Comparison of ENCODE assay signal across 11 mouse cellular contexts in the genomic region with DNA sequence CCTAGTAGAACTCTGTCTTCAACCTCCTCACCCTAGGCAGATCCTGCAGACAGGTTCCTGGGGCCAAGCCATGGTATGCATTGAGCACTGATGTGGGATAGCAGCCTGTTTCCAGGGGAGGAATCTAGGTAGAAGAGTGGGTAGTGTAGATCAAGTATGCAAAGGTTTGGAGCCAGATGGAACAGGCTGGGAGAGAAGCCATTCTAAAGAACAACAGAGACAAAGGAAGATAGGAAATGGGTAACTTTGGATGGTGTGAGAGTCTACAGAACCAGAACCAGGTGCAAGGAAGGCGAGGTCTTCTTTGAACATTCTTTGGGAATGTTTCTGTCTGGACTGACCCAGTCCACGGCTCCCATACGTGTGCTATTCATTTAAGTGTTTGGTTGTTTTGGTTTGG. TPM values are rescaled to one million over a fixed set of nuclear protein-coding genes. Genes with fewer than 3 reads are reported as not detected.
A peak's percentile ranks its signal among the peaks of the same experiment; 100 is the strongest.
DNase-seq lines count a peak whose midpoint lies in the region; ATAC-seq and TF ChIP-seq lines count a peak whose summit lies in the region.
"Had no signal": no experiment of that assay in that cellular context is flagged by ENCODE, and none has a peak within 500 bp of the region (broad histone marks: within the 10 kb centered on the region; RNA-seq: fewer than 3 reads in every experiment).

No protein-coding gene starts in this region.

- TF ChIP-seq CTCF in heart, postnatal 0 days (IDR thresholded peaks at IDR 0.05; ENCODE audit: low read depth), result no peak

- peaks cover 38% of the 10 kb centered on the region for H3K79me2 ChIP-seq in macrophage (ENCODE audit: inconsistent target)

- no peaks in the 10 kb centered on the region for H3K9me3 ChIP-seq in heart, postnatal 0 days (replicated peaks; ENCODE audit: control insufficient read depth, low read length)
- H3K9me3 ChIP-seq in forebrain, embryonic 15.5 days, result no peaks in the 10 kb centered on the region
- H3K9me3 ChIP-seq: G1E had no signal

- no peak for TF ChIP-seq EP300 in heart, postnatal 0 days (IDR thresholded peaks at IDR 0.05; ENCODE audit: low read depth)

- no peak for ATAC-seq in heart, postnatal 0 days (ENCODE audit: insufficient read depth, low read depth)
- no peak for ATAC-seq in forebrain, embryonic 15.5 days (replicated peaks)

- WGBS in heart, postnatal 0 days, result 68% methylated on average over 3 of the region's 3 CpGs
- 69% methylated on average over 3 of the region's 3 CpGs for WGBS in forebrain, embryonic 15.5 days
- 85% methylated on average over 3 of the region's 3 CpGs for WGBS in macrophage (ENCODE audit: missing documents)

- H3K27me3 ChIP-seq in heart, postnatal 0 days (ENCODE audit: control insufficient read depth, insufficient read depth, low read length), result no peaks in the 10 kb centered on the region
- no peaks in the 10 kb centered on the region for H3K27me3 ChIP-seq in forebrain, embryonic 15.5 days

- H3K9ac ChIP-seq in heart, postnatal 0 days (replicated peaks; ENCODE audit: low read depth, low read length), result no peak overlapping the region
- no peak overlapping the region for H3K9ac ChIP-seq in forebrain, embryonic 15.5 days (replicated peaks)

- peaks cover 28% of the 10 kb centered on the region for H3K4me1 ChIP-seq in heart, postnatal 0 days (ENCODE audit: control insufficient read depth, insufficient read depth)
- peaks cover 13% of the 10 kb centered on the region for H3K4me1 ChIP-seq in forebrain, embryonic 15.5 days

- peak overlapping the region; percentile 82; the same call in 1 of the 2 replicates for H3K4me2 ChIP-seq in heart, postnatal 0 days (ENCODE audit: low read depth, low read length)
- peak overlapping the region; percentile 90 for H3K4me2 ChIP-seq in forebrain, embryonic 15.5 days (replicated peaks)

- no peak for DNase-seq in heart, postnatal 0 days (ENCODE audit: low spot score)
- no peak for DNase-seq in heart, postnatal 10 days
- DNase-seq in ES-CJ7 (ENCODE audit: low read depth, low spot score), result peak; percentile 58
- no peak for DNase-seq in adrenal gland, adult 8-10 months
- no peak for DNase-seq in left cerebral cortex, adult 9 months (ENCODE audit: low spot score in 2 of 2)
- no peak for DNase-seq in retina, embryonic 14.5 days (ENCODE audit: low spot score)

- intact Hi-C loops in heart, postnatal 10 days (cut with DNase I), result loop anchor here (5.0 kb wide), 1 partner anchor 90 kb away; the partner anchor contains the start of gene Efcab14

- no peak overlapping the region for H3K4me3 ChIP-seq in heart, postnatal 0 days (ENCODE audit: low read depth, low read length)
- H3K4me3 ChIP-seq in forebrain, embryonic 15.5 days, result no peak overlapping the region; the same call in 1 of the 2 replicates
- H3K4me3 ChIP-seq in macrophage (ENCODE audit: inconsistent target), result no peak overlapping the region

- H3K27ac ChIP-seq in heart, postnatal 0 days (ENCODE audit: low read depth), result no peak overlapping the region
- no peak overlapping the region for H3K27ac ChIP-seq in forebrain, embryonic 15.5 days (replicated peaks)
- H3K27ac ChIP-seq in macrophage, result peak overlapping the region; percentile 73

- H3K36me3 ChIP-seq in heart, postnatal 0 days (replicated peaks; ENCODE audit: control insufficient read depth, insufficient read depth, low read length), result peaks cover 9% of the 10 kb centered on the region
- no peaks in the 10 kb centered on the region for H3K36me3 ChIP-seq in forebrain, embryonic 15.5 days
- H3K36me3 ChIP-seq in macrophage (ENCODE audit: inconsistent target), result peaks cover 9% of the 10 kb centered on the region

RNA-seq across cellular contexts. Expression of gene Mob3c, which starts 0.8 kb away (rescaled TPM):
- 3.1 and 4.9 TPM in 2 replicates for total RNA-seq in heart, postnatal 0 days (2014; rRNA removed; ENCODE audit: low replicate concordance)
- polyA plus RNA-seq in heart, postnatal 0 days (2015; fragmentation: Nextera tagmentation; extraction: Ambion mirVana), result 5.5 and 6.4 TPM in 2 replicates
- total RNA-seq in heart, postnatal 10 days (2021), result 1 to 10 TPM; 6.1 to 7.0 TPM
- polyA plus RNA-seq in forebrain, embryonic 15.5 days (2015; fragmentation: Nextera tagmentation; extraction: Ambion mirVana), result 5.2 and 5.9 TPM in 2 replicates
- 100 to 1,000 TPM in 22 of 26 experiments, 10 to 100 TPM in 4; 81.4 to 234 (median 122) TPM for total RNA-seq in macrophage (2018; cell fraction: chromatin; rRNA removed)
- 10 to 100 TPM; 24.1 to 64.9 (median 31.5) TPM for total RNA-seq in macrophage (2018; cell fraction: cytosol; rRNA removed)
- 100 to 1,000 TPM in 18 of 26 experiments, 10 to 100 TPM in 8; 66.0 to 229 (median 125) TPM for total RNA-seq in macrophage (2018; cell fraction: nucleus; rRNA removed)
- 16.6 to 27.7 TPM (median 23.8 TPM) in 3 replicates for polyA plus RNA-seq in macrophage (2018)
- total RNA-seq in adrenal gland, adult 8-10 months (2022), result 10 to 100 TPM; 15.6 to 22.2 (median 16.3) TPM

RNA-seq across cellular contexts. Expression of gene Mknk1, which starts 11.9 kb away (rescaled TPM):
- total RNA-seq in heart, postnatal 0 days (2014; rRNA removed; ENCODE audit: low replicate concordance), result 10.9 and 15.4 TPM in 2 replicates
- polyA plus RNA-seq in heart, postnatal 0 days (2015; fragmentation: Nextera tagmentation; extraction: Ambion mirVana), result 15.5 and 16.6 TPM in 2 replicates
- 10 to 100 TPM; 26.2 to 30.2 TPM for total RNA-seq in heart, postnatal 10 days (2021)
- 22.1 and 24.8 TPM in 2 replicates for polyA plus RNA-seq in forebrain, embryonic 15.5 days (2015; fragmentation: Nextera tagmentation; extraction: Ambion mirVana)
- 100 to 1,000 TPM in 25 of 26 experiments, 10 to 100 TPM in 1; 80.0 to 780 (median 373) TPM for total RNA-seq in macrophage (2018; cell fraction: chromatin; rRNA removed)
- total RNA-seq in macrophage (2018; cell fraction: cytosol; rRNA removed), result 100 to 1,000 TPM in 10 of 26 experiments, 10 to 100 TPM in 16; 52.2 to 151 (median 89.7) TPM
- total RNA-seq in macrophage (2018; cell fraction: nucleus; rRNA removed), result 100 to 1,000 TPM in 21 of 26 experiments, 10 to 100 TPM in 5; 56.6 to 406 (median 188) TPM
- polyA plus RNA-seq in macrophage (2018), result 62.4 to 141 TPM (median 130 TPM) in 3 replicates
- total RNA-seq in adrenal gland, adult 8-10 months (2022), result 10 to 100 TPM; 46.8 to 72.1 (median 57.8) TPM

RNA-seq across cellular contexts. Expression of gene Atpaf1, which starts 42.5 kb away (rescaled TPM):
- total RNA-seq in heart, postnatal 0 days (2014; rRNA removed; ENCODE audit: low replicate concordance), result 40.0 and 49.0 TPM in 2 replicates
- 75.9 and 86.4 TPM in 2 replicates for polyA plus RNA-seq in heart, postnatal 0 days (2015; fragmentation: Nextera tagmentation; extraction: Ambion mirVana)
- total RNA-seq in heart, postnatal 10 days (2021), result 10 to 100 TPM; 53.1 to 54.6 TPM
- 34.6 and 37.5 TPM in 2 replicates for polyA plus RNA-seq in forebrain, embryonic 15.5 days (2015; fragmentation: Nextera tagmentation; extraction: Ambion mirVana)
- total RNA-seq in macrophage (2018; cell fraction: chromatin; rRNA removed), result 10 to 100 TPM in 21 of 26 experiments, 1 to 10 TPM in 5; 5.3 to 33.8 (median 16.9) TPM
- 10 to 100 TPM in 24 of 26 experiments, 1 to 10 TPM in 2; 9.4 to 26.4 (median 15.8) TPM for total RNA-seq in macrophage (2018; cell fraction: cytosol; rRNA removed)
- total RNA-seq in macrophage (2018; cell fraction: nucleus; rRNA removed), result 10 to 100 TPM in 20 of 26 experiments, 1 to 10 TPM in 6; 5.8 to 30.3 (median 13.2) TPM
- 16.5 to 19.3 TPM (median 19.0 TPM) in 3 replicates for polyA plus RNA-seq in macrophage (2018)
- 10 to 100 TPM; 58.4 to 89.8 (median 74.5) TPM for total RNA-seq in adrenal gland, adult 8-10 months (2022)

RNA-seq across cellular contexts. Expression of gene Tex38, which starts 46.2 kb away (rescaled TPM):
- total RNA-seq in heart, postnatal 0 days (2014; rRNA removed; ENCODE audit: low replicate concordance), result not detected in 2 replicates
- polyA plus RNA-seq in heart, postnatal 0 days (2015; fragmentation: Nextera tagmentation; extraction: Ambion mirVana), result 0.30 and 0.55 TPM in 2 replicates
- total RNA-seq in heart, postnatal 10 days (2021), result under 1 TPM; 0.35 to 0.67 TPM
- polyA plus RNA-seq in forebrain, embryonic 15.5 days (2015; fragmentation: Nextera tagmentation; extraction: Ambion mirVana), result 0.59 TPM in 1 of 2 replicates, not detected in the other
- total RNA-seq in macrophage (2018; cell fraction: chromatin; rRNA removed), result not detected
- total RNA-seq in macrophage (2018; cell fraction: cytosol; rRNA removed), result under 1 TPM in 1 of 26 experiments, not detected in 25; 0.19 TPM
- under 1 TPM in 1 of 26 experiments, not detected in 25; 0.96 TPM for total RNA-seq in macrophage (2018; cell fraction: nucleus; rRNA removed)
- polyA plus RNA-seq in macrophage (2018), result not detected in 3 replicates
- total RNA-seq in adrenal gland, adult 8-10 months (2022), result 1 to 10 TPM; 2.0 to 4.9 (median 2.4) TPM
- total RNA-seq: G1E; liver, adult 2 months had no signal
- polyA plus RNA-seq: erythroblast, embryonic 14.5 days; G1E had no signal

RNA-seq across cellular contexts. Expression of gene Kncn, which starts 57.1 kb away (rescaled TPM):
- total RNA-seq in heart, postnatal 0 days (2014; rRNA removed; ENCODE audit: low replicate concordance), result not detected in 2 replicates
- polyA plus RNA-seq in heart, postnatal 0 days (2015; fragmentation: Nextera tagmentation; extraction: Ambion mirVana), result not detected in 2 replicates
- not detected for total RNA-seq in heart, postnatal 10 days (2021)
- not detected in 2 replicates for polyA plus RNA-seq in forebrain, embryonic 15.5 days (2015; fragmentation: Nextera tagmentation; extraction: Ambion mirVana)
- 1 to 10 TPM in 2 of 26 experiments, under 1 TPM in 2, not detected in 22; 0.77 to 1.6 (median 0.97) TPM for total RNA-seq in macrophage (2018; cell fraction: chromatin; rRNA removed)
- total RNA-seq in macrophage (2018; cell fraction: cytosol; rRNA removed), result not detected
- total RNA-seq in macrophage (2018; cell fraction: nucleus; rRNA removed), result 1 to 10 TPM in 3 of 26 experiments, under 1 TPM in 5, not detected in 18; 0.29 to 1.4 (median 0.75) TPM
- not detected in 3 replicates for polyA plus RNA-seq in macrophage (2018)
- not detected for total RNA-seq in adrenal gland, adult 8-10 months (2022)
- total RNA-seq: G1E; liver, adult 2 months had no signal
- polyA plus RNA-seq: G1E; liver, adult 2 months had no signal
